Comparison of ENCODE assay signal across 8 mouse cellular contexts in the genomic region with DNA sequence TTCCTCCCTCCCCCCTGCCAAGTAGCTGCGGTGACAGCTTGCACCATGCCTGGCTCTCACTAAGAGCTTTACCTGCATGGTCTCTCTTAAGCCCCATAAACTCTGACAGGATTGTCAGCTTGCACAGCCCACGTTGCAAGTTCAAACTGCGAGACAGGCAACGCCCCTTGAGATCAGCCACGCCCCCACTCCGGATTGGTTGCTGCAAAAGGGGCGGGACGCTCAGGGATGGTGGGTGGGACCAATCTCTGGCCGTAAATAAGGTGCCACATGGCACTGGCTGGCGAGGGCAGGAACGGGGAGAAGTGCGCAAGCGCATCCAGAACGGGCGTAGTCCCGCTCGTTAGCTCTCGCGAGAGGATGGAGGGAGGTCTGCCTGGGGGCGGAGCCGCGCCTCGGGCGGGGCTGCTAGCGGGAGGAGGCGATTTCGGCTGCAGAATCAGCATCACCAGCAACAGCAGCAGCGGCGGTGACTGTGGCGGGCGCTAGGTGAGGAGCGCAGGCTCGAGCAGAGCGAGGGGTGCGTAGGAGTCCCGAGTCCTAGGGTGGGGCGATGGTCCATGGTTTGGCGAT. TPM values are rescaled to one million over a fixed set of nuclear protein-coding genes. Genes with fewer than 3 reads are reported as not detected.
A peak's percentile ranks its signal among the peaks of the same experiment; 100 is the strongest.
DNase-seq lines count a peak whose midpoint lies in the region; ATAC-seq and TF ChIP-seq lines count a peak whose summit lies in the region.

Gene Chst12, plus strand, starts transcription at position 343 of the 573 bp plus-strand sequence.

- peak within 1 kb of the TSS; percentile 92 for H3K4me2 ChIP-seq in heart, embryonic 15.5 days
- H3K4me2 ChIP-seq in liver, embryonic 14.5 days (ENCODE audit: low read depth): peak within 1 kb of the TSS; percentile 83
- peak within 1 kb of the TSS; percentile 64 for H3K4me2 ChIP-seq in neural tube, embryonic 11.5 days (ENCODE audit: low read depth)
- H3K4me2 ChIP-seq in stomach, postnatal 0 days (replicated peaks; ENCODE audit: low read depth): peak within 1 kb of the TSS; percentile 76

- H3K9ac ChIP-seq in heart, embryonic 15.5 days: peak within 1 kb of the TSS; percentile 72
- peak within 1 kb of the TSS; percentile 49 for H3K9ac ChIP-seq in liver, embryonic 14.5 days (replicated peaks)
- peak within 1 kb of the TSS; percentile 65 for H3K9ac ChIP-seq in neural tube, embryonic 11.5 days (ENCODE audit: low read length)
- peak within 1 kb of the TSS; percentile 71 for H3K9ac ChIP-seq in stomach, postnatal 0 days (ENCODE audit: low read length)

- peak; percentile 99 for DNase-seq in CD8-positive naive resting alpha-beta T cell, adult 2 months (ENCODE audit: low read depth in 2 of 2, low spot score in 2 of 2)
- peak; percentile 99 for DNase-seq in c-Kit-positive CD71-negative TER-119-negative erythroid progenitor cells, embryonic 14.5 days (ENCODE audit: low read depth)
- DNase-seq in forebrain, embryonic 10.5 days (ENCODE audit: extremely low spot score, low spot score): peak; percentile 100
- peak; percentile 99 for DNase-seq in kidney, postnatal 25 days
- DNase-seq in liver, embryonic 14.5 days (ENCODE audit: low read depth in 3 of 3, low spot score in 3 of 3): peak; percentile 96 to 98 (median 98)
- DNase-seq in neural tube, embryonic 11.5 days (ENCODE audit: low spot score): peak; percentile 99
- peak; percentile 100 for DNase-seq in stomach, postnatal 0 days (ENCODE audit: low spot score)

- ATAC-seq in heart, embryonic 15.5 days (replicated peaks; ENCODE audit: insufficient number of reproducible peaks, insufficient read depth, low FRiP score, low read depth): peak; percentile 95
- ATAC-seq in liver, embryonic 14.5 days (ENCODE audit: insufficient read depth): peak; percentile 92
- ATAC-seq in neural tube, embryonic 11.5 days (ENCODE audit: insufficient read depth, low FRiP score, low TSS enrichment): peak; percentile 91
- ATAC-seq in stomach, postnatal 0 days (ENCODE audit: low FRiP score, low TSS enrichment): peak; percentile 96

- H3K36me3 ChIP-seq in forebrain, embryonic 10.5 days (replicated peaks): no peaks in the 10 kb centered on the region
- H3K36me3 ChIP-seq in heart, embryonic 15.5 days: no peaks in the 10 kb centered on the region
- H3K36me3 ChIP-seq in liver, embryonic 14.5 days (replicated peaks; ENCODE audit: control insufficient read depth, insufficient read depth, low read depth): no peaks in the 10 kb centered on the region
- no peaks in the 10 kb centered on the region for H3K36me3 ChIP-seq in neural tube, embryonic 11.5 days (ENCODE audit: control insufficient read depth, insufficient read depth, low read length)
- H3K36me3 ChIP-seq in stomach, postnatal 0 days (ENCODE audit: control insufficient read depth, insufficient read depth, low read length): no peaks in the 10 kb centered on the region

- H3K9me3 ChIP-seq in forebrain, embryonic 10.5 days: no peaks in the 10 kb centered on the region
- H3K9me3 ChIP-seq in heart, embryonic 15.5 days (replicated peaks): no peaks in the 10 kb centered on the region
- no peaks in the 10 kb centered on the region for H3K9me3 ChIP-seq in liver, embryonic 14.5 days (ENCODE audit: control insufficient read depth, low read length)
- H3K9me3 ChIP-seq in neural tube, embryonic 11.5 days (ENCODE audit: control insufficient read depth, low read length): no peaks in the 10 kb centered on the region
- H3K9me3 ChIP-seq in stomach, postnatal 0 days (ENCODE audit: control insufficient read depth, low read length): no peaks in the 10 kb centered on the region

- peak within 1 kb of the TSS; percentile 89 for H3K27ac ChIP-seq in forebrain, embryonic 10.5 days
- H3K27ac ChIP-seq in heart, embryonic 15.5 days: peak within 1 kb of the TSS; percentile 68
- H3K27ac ChIP-seq in liver, embryonic 14.5 days: peak within 1 kb of the TSS; percentile 28
- H3K27ac ChIP-seq in neural tube, embryonic 11.5 days (ENCODE audit: low read depth, low read length): 0 out of 2 replicates have a peak within 1 kb of the TSS, but pooled peaks have one; percentile 39
- peak within 1 kb of the TSS; percentile 79 for H3K27ac ChIP-seq in stomach, postnatal 0 days (replicated peaks)

- peaks cover 14% of the 10 kb centered on the region for H3K27me3 ChIP-seq in forebrain, embryonic 10.5 days (ENCODE audit: poor library complexity, severe bottlenecking)
- no peaks in the 10 kb centered on the region for H3K27me3 ChIP-seq in heart, embryonic 15.5 days
- H3K27me3 ChIP-seq in liver, embryonic 14.5 days (ENCODE audit: control insufficient read depth, insufficient read depth, low read length): no peaks in the 10 kb centered on the region
- H3K27me3 ChIP-seq in neural tube, embryonic 11.5 days (ENCODE audit: control insufficient read depth, insufficient read depth, low read length): no peaks in the 10 kb centered on the region
- no peaks in the 10 kb centered on the region for H3K27me3 ChIP-seq in stomach, postnatal 0 days (ENCODE audit: control insufficient read depth, insufficient read depth, low read length)

- peak; percentile 34; the same call in 1 of the 2 replicates for TF ChIP-seq EP300 in liver, embryonic 14.5 days (IDR thresholded peaks at IDR 0.05; ENCODE audit: low read depth)
- TF ChIP-seq EP300 in stomach, postnatal 0 days (optimal IDR thresholded peaks at IDR 0.05): peak; percentile 90

- TF ChIP-seq CTCF in liver, embryonic 14.5 days (IDR thresholded peaks at IDR 0.05; ENCODE audit: low read depth): peak; percentile 34
- TF ChIP-seq CTCF in stomach, postnatal 0 days (IDR thresholded peaks at IDR 0.05; ENCODE audit: low read depth): peak; percentile 18; the same call in 1 of the 2 replicates

- WGBS in forebrain, embryonic 10.5 days: under 1% methylated on average over 38 of the region's 38 CpGs
- WGBS in heart, embryonic 15.5 days: under 1% methylated on average over 38 of the region's 38 CpGs
- WGBS in liver, embryonic 14.5 days (ENCODE audit: insufficient replicate concordance): under 1% methylated on average over 38 of the region's 38 CpGs
- under 1% methylated on average over 38 of the region's 38 CpGs for WGBS in neural tube, embryonic 11.5 days
- WGBS in stomach, postnatal 0 days: under 1% methylated on average over 38 of the region's 38 CpGs

- H3K4me1 ChIP-seq in forebrain, embryonic 10.5 days: peaks cover 77% of the 10 kb centered on the region
- peaks cover 46% of the 10 kb centered on the region for H3K4me1 ChIP-seq in heart, embryonic 15.5 days (replicated peaks)
- peaks cover 13 to 52% of the 10 kb centered on the region in 2 experiments for H3K4me1 ChIP-seq in liver, embryonic 14.5 days (replicated peaks; ENCODE audit: control insufficient read depth in 2 of 2, insufficient read depth in 2 of 2, low read length in 1 of 2)
- peaks cover 22% of the 10 kb centered on the region for H3K4me1 ChIP-seq in neural tube, embryonic 11.5 days (ENCODE audit: control insufficient read depth, insufficient read depth, low read length)
- H3K4me1 ChIP-seq in stomach, postnatal 0 days (replicated peaks; ENCODE audit: control insufficient read depth, insufficient read depth): peaks cover 8% of the 10 kb centered on the region; the same call in 1 of the 2 replicates

- H3K4me3 ChIP-seq in forebrain, embryonic 10.5 days: peak within 1 kb of the TSS; percentile 71
- peak within 1 kb of the TSS; percentile 71 for H3K4me3 ChIP-seq in heart, embryonic 15.5 days
- peak within 1 kb of the TSS; percentile 50 to 63 for H3K4me3 ChIP-seq in liver, embryonic 14.5 days (ENCODE audit: insufficient read depth in 1 of 2, low read depth in 2 of 2, low read length in 2 of 2)
- H3K4me3 ChIP-seq in neural tube, embryonic 11.5 days (ENCODE audit: low read depth, low read length): peak within 1 kb of the TSS; percentile 54
- peak within 1 kb of the TSS; percentile 60 for H3K4me3 ChIP-seq in stomach, postnatal 0 days (ENCODE audit: low read depth, low read length)

RNA-seq across cellular contexts. Expression of gene Chst12, which starts in this region (rescaled TPM):
- 14.0 and 15.1 TPM in 2 replicates for polyA plus RNA-seq in forebrain, embryonic 10.5 days (2016; fragmentation: Nextera tagmentation; extraction: Ambion mirVana)
- polyA plus RNA-seq in heart, embryonic 15.5 days (2015; fragmentation: Nextera tagmentation; extraction: Ambion mirVana): 12.2 and 17.4 TPM in 2 replicates
- polyA plus RNA-seq in liver, embryonic 14.5 days (2012; rRNA removed): 4.3 and 4.8 TPM in 2 replicates
- polyA plus RNA-seq in liver, embryonic 14.5 days (2014; fragmentation: Nextera tagmentation; extraction: Ambion mirVana): 5.4 and 6.5 TPM in 2 replicates
- polyA plus RNA-seq in neural tube, embryonic 11.5 days (2014; fragmentation: Nextera tagmentation; extraction: Ambion mirVana): 14.4 and 15.5 TPM in 2 replicates
- polyA plus RNA-seq in stomach, postnatal 0 days (2015; fragmentation: Nextera tagmentation; extraction: Ambion mirVana): 12.8 and 15.8 TPM in 2 replicates

Comparison
In these comparisons a context has a peak if more than half of its experiments do, and no peak if none do; other contexts are left out.
1. Peak in every context shown above with its lines: DNase-seq, ATAC-seq, H3K4me3 ChIP-seq and H3K27ac ChIP-seq.
2. H3K27ac ChIP-seq: peak in every context shown above with its lines; median percentile 89 in forebrain, embryonic 10.5 days; 79 in stomach, postnatal 0 days; 68 in heart, embryonic 15.5 days; 39 in neural tube, embryonic 11.5 days; 28 in liver, embryonic 14.5 days.